Mouse (Mus musculus): ENCODE measurements around the gene Rfc5.

- TF ChIP-seq CTCF (IDR thresholded peaks at IDR 0.05; ENCODE audit: insufficient read depth, low read length): no peak
- no peak for TF ChIP-seq POLR2A (IDR thresholded peaks at IDR 0.05; ENCODE audit: borderline replicate concordance, extremely low read depth, low read depth, low read length)
These were observed 28.0 kb downstream of the Rfc5 start for GRCm38 (mm10) chr5:117360631-117361541.

All from lung, adult 2 months (tissue).